Mouse (Mus musculus): ENCODE measurements around the gene Cptp. TPM values are rescaled to one million over a fixed set of nuclear protein-coding genes. Genes with fewer than 3 reads are reported as not detected.

Gene Cptp
- polyA plus RNA-seq, 1 experiment from 2014 or later = 9.1 TPM

GRCm38 (mm10) chr4:155829866-155830265, 39.4 kb downstream of the Cptp start:
- H3K4me1 ChIP-seq = peaks cover 27% of the 10 kb centered on the region
- H3K27ac ChIP-seq (replicated peaks) = no peak overlapping the region
- peaks cover 49% of the 10 kb centered on the region for H3K36me3 ChIP-seq
- no peaks in the 10 kb centered on the region for H3K9me3 ChIP-seq
- no peaks in the 10 kb centered on the region for H3K27me3 ChIP-seq (replicated peaks)
- ATAC-seq (ENCODE audit: extremely low read depth, insufficient number of reproducible peaks, low FRiP score, low TSS enrichment) = no peak
- no peak overlapping the region for H3K4me2 ChIP-seq
- H3K4me3 ChIP-seq = no peak overlapping the region
- H3K9ac ChIP-seq = no peak overlapping the region
- WGBS = 88% methylated on average over 4 of the region's 4 CpGs

GRCm38 (mm10) chr4:155823443-155823842, 45.8 kb downstream of the Cptp start:
- 92% methylated on average over 16 of the region's 16 CpGs for WGBS

GRCm38 (mm10) chr4:155821025-155821424, 48.2 kb downstream of the Cptp start:
- WGBS = 79% methylated on average over 7 of the region's 7 CpGs
- Histone ChIP-seq H3K4me2 (no peak overlapping the region), H3K36me3 (peaks cover 97% of the 10 kb centered on the region), H3K4me3 (no peak overlapping the region), H3K27me3 (replicated peaks) (no peaks in the 10 kb centered on the region), H3K9ac (no peak overlapping the region), H3K9me3 (no peaks in the 10 kb centered on the region), H3K27ac (replicated peaks) (no peak overlapping the region), H3K4me1 (no peaks in the 10 kb centered on the region)
- ATAC-seq (ENCODE audit: extremely low read depth, insufficient number of reproducible peaks, low FRiP score, low TSS enrichment) = no peak

More at GRCm38 (mm10) chr4:155823443-155823842, 45.8 kb downstream of the Cptp start:
- H3K9ac ChIP-seq = no peak overlapping the region
- no peak overlapping the region for H3K4me2 ChIP-seq
- H3K27me3 ChIP-seq (replicated peaks) = no peaks in the 10 kb centered on the region
- H3K36me3 ChIP-seq = peaks cover 98% of the 10 kb centered on the region
- H3K27ac ChIP-seq (replicated peaks) = no peak overlapping the region
- no peaks in the 10 kb centered on the region for H3K4me1 ChIP-seq
- no peaks in the 10 kb centered on the region for H3K9me3 ChIP-seq
- ATAC-seq (ENCODE audit: extremely low read depth, insufficient number of reproducible peaks, low FRiP score, low TSS enrichment) = no peak
- no peak overlapping the region for H3K4me3 ChIP-seq

GRCm38 (mm10) chr4:155817533-155817932, 51.7 kb downstream of the Cptp start:
- ATAC-seq (ENCODE audit: extremely low read depth, insufficient number of reproducible peaks, low FRiP score, low TSS enrichment) = no peak
- H3K4me2 ChIP-seq = no peak overlapping the region
- H3K4me3 ChIP-seq = no peak overlapping the region
- no peak overlapping the region for H3K9ac ChIP-seq
- peaks cover 90% of the 10 kb centered on the region for H3K36me3 ChIP-seq
- no peak overlapping the region for H3K27ac ChIP-seq (replicated peaks)
- peaks cover 18% of the 10 kb centered on the region for H3K4me1 ChIP-seq
- WGBS = 86% methylated on average over 4 of the region's 4 CpGs
- H3K27me3 ChIP-seq (replicated peaks) = no peaks in the 10 kb centered on the region
- no peaks in the 10 kb centered on the region for H3K9me3 ChIP-seq

Small RNA genes lying within 50 kb of the gene (microRNA-seq; reads per million reads assigned to microRNA genes)
- not detected for gene Gm22991

Other genes with a start within 250 kb of the Cptp start
- 39.6 and 40.2 TPM in 2 replicates for gene Cdk11b, start 244.6 kb downstream of the Cptp start, polyA plus RNA-seq (2015; fragmentation: Nextera tagmentation; extraction: Ambion mirVana)
- gene Gm10563, start 224.0 kb downstream of the Cptp start, polyA plus RNA-seq (2015; fragmentation: Nextera tagmentation; extraction: Ambion mirVana) = not detected in 2 replicates
- 67.1 and 73.0 TPM in 2 replicates for gene Mmp23, start 216.1 kb downstream of the Cptp start, polyA plus RNA-seq (2015; fragmentation: Nextera tagmentation; extraction: Ambion mirVana)
- 16.5 and 16.9 TPM in 2 replicates for gene Mib2, start 200.2 kb downstream of the Cptp start, polyA plus RNA-seq (2015; fragmentation: Nextera tagmentation; extraction: Ambion mirVana)
- gene Fndc10, start 175.1 kb downstream of the Cptp start, polyA plus RNA-seq (2015; fragmentation: Nextera tagmentation; extraction: Ambion mirVana) = 1.1 and 1.4 TPM in 2 replicates
- 105 and 122 TPM in 2 replicates for gene Ssu72, start 164.6 kb downstream of the Cptp start, polyA plus RNA-seq (2015; fragmentation: Nextera tagmentation; extraction: Ambion mirVana)
- 0.46 and 0.51 TPM in 2 replicates for gene Tmem240, start 134.6 kb downstream of the Cptp start, polyA plus RNA-seq (2015; fragmentation: Nextera tagmentation; extraction: Ambion mirVana)
- 87.7 and 93.2 TPM in 2 replicates for gene Atad3a, start 108.3 kb downstream of the Cptp start, polyA plus RNA-seq (2015; fragmentation: Nextera tagmentation; extraction: Ambion mirVana)
- gene Vwa1, start 94.7 kb downstream of the Cptp start, polyA plus RNA-seq (2015; fragmentation: Nextera tagmentation; extraction: Ambion mirVana) = 3.5 and 3.7 TPM in 2 replicates
- gene Tmem88b, start 83.6 kb downstream of the Cptp start, polyA plus RNA-seq (2015; fragmentation: Nextera tagmentation; extraction: Ambion mirVana) = 4.2 and 5.3 TPM in 2 replicates
- gene Ankrd65, start 79.0 kb downstream of the Cptp start, polyA plus RNA-seq (2015; fragmentation: Nextera tagmentation; extraction: Ambion mirVana) = not detected in 2 replicates
- gene Mrpl20, start 66.6 kb downstream of the Cptp start, polyA plus RNA-seq (2015; fragmentation: Nextera tagmentation; extraction: Ambion mirVana) = 138 and 157 TPM in 2 replicates
- gene Ccnl2, start 57.0 kb downstream of the Cptp start, polyA plus RNA-seq (2015; fragmentation: Nextera tagmentation; extraction: Ambion mirVana) = 97.1 and 113 TPM in 2 replicates
- gene Aurkaip1, start 38.2 kb downstream of the Cptp start, polyA plus RNA-seq (2015; fragmentation: Nextera tagmentation; extraction: Ambion mirVana) = 126 and 144 TPM in 2 replicates
- 56.7 and 59.3 TPM in 2 replicates for gene Mxra8, start 29.8 kb downstream of the Cptp start, polyA plus RNA-seq (2015; fragmentation: Nextera tagmentation; extraction: Ambion mirVana)
- gene Dvl1, start 22.0 kb downstream of the Cptp start, polyA plus RNA-seq (2015; fragmentation: Nextera tagmentation; extraction: Ambion mirVana) = 2.8 and 2.9 TPM in 2 replicates
- 0.09 and 0.11 TPM in 2 replicates for gene Tas1r3, start 6.1 kb downstream of the Cptp start, polyA plus RNA-seq (2015; fragmentation: Nextera tagmentation; extraction: Ambion mirVana)
- 36.0 and 36.4 TPM in 2 replicates for gene Ints11, start 106 bp upstream of the Cptp start, polyA plus RNA-seq (2015; fragmentation: Nextera tagmentation; extraction: Ambion mirVana)
- 32.5 and 33.1 TPM in 2 replicates for gene Pusl1, start 22.3 kb upstream of the Cptp start, polyA plus RNA-seq (2015; fragmentation: Nextera tagmentation; extraction: Ambion mirVana)
- 8.8 and 10.4 TPM in 2 replicates for gene Acap3, start 22.4 kb upstream of the Cptp start, polyA plus RNA-seq (2015; fragmentation: Nextera tagmentation; extraction: Ambion mirVana)
- 72.0 and 81.6 TPM in 2 replicates for gene Ube2j2, start 74.4 kb upstream of the Cptp start, polyA plus RNA-seq (2015; fragmentation: Nextera tagmentation; extraction: Ambion mirVana)
- 20.3 and 32.8 TPM in 2 replicates for gene C1qtnf12, start 92.9 kb upstream of the Cptp start, polyA plus RNA-seq (2015; fragmentation: Nextera tagmentation; extraction: Ambion mirVana)
- 8.8 and 10.7 TPM in 2 replicates for gene B3galt6, start 123.2 kb upstream of the Cptp start, polyA plus RNA-seq (2015; fragmentation: Nextera tagmentation; extraction: Ambion mirVana)
- gene Sdf4, start 123.4 kb upstream of the Cptp start, polyA plus RNA-seq (2015; fragmentation: Nextera tagmentation; extraction: Ambion mirVana) = 127 and 136 TPM in 2 replicates
- 0.42 and 0.47 TPM in 2 replicates for gene Tnfrsf4, start 144.4 kb upstream of the Cptp start, polyA plus RNA-seq (2015; fragmentation: Nextera tagmentation; extraction: Ambion mirVana)
- gene Tnfrsf18, start 156.7 kb upstream of the Cptp start, polyA plus RNA-seq (2015; fragmentation: Nextera tagmentation; extraction: Ambion mirVana) = 1.9 and 2.0 TPM in 2 replicates
- gene Ttll10, start 190.0 kb upstream of the Cptp start, polyA plus RNA-seq (2015; fragmentation: Nextera tagmentation; extraction: Ambion mirVana) = 0.60 and 0.66 TPM in 2 replicates
- gene 9430015G10Rik, start 240.5 kb upstream of the Cptp start, polyA plus RNA-seq (2015; fragmentation: Nextera tagmentation; extraction: Ambion mirVana) = 16.2 and 18.0 TPM in 2 replicates